Mouse (Mus musculus) stomach, embryonic 16.5 days (tissue): ENCODE measurements around the gene Zfp800. TPM values are rescaled to one million over a fixed set of nuclear protein-coding genes. Genes with fewer than 3 reads are reported as not detected.

ENCODE experiments used
- ATAC-seq: fragments of 200-750 bp; cut with Nextera tagmentation; 2 replicates; pipeline ENCODE4 v1.8.0; 2017; ENCODE audit warnings: moderate number of reproducible peaks, moderate TSS enrichment; ENCODE audit not compliant: insufficient read depth, low FRiP score
- H3K27ac ChIP-seq: fragments of 300-500 bp; sonication (generic); 2 replicates; pipeline ENCODE4 v1.5.1; 2014; ENCODE audit warnings: low read length
- H3K27me3 ChIP-seq: fragments of 300-500 bp; sonication (generic); 2 replicates; pipeline ENCODE4 v1.6.1; 2014; ENCODE audit warnings: low read length, control low read depth, mixed read lengths; ENCODE audit not compliant: control insufficient read depth, insufficient read depth
- H3K36me3 ChIP-seq: fragments of 300-500 bp; sonication (generic); 2 replicates; pipeline ENCODE4 v1.6.1; 2014; ENCODE audit warnings: low read length; ENCODE audit not compliant: control insufficient read depth, insufficient read depth
- H3K4me1 ChIP-seq: fragments of 300-500 bp; sonication (generic); 2 replicates; pipeline ENCODE4 v1.6.1; 2014; ENCODE audit warnings: low read length, control low read depth, mixed read lengths; ENCODE audit not compliant: control insufficient read depth, insufficient read depth
- H3K4me2 ChIP-seq: fragments of 300-500 bp; sonication (generic); 2 replicates; pipeline ENCODE4 v1.6.1; 2014; ENCODE audit warnings: low read depth, low read length, mixed read lengths
- H3K4me3 ChIP-seq: fragments of 300-500 bp; sonication (generic); replicated peaks from 2 replicates; pipeline ENCODE4 v1.5.1; 2014; ENCODE audit warnings: mild to moderate bottlenecking, low read length
- H3K9ac ChIP-seq: fragments of 300-500 bp; sonication (generic); 2 replicates; pipeline ENCODE4 v1.6.1; 2014; ENCODE audit warnings: low read length
- H3K9me3 ChIP-seq: fragments of 300-500 bp; sonication (generic); replicated peaks from 2 replicates; pipeline ENCODE4 v1.6.1; 2016; ENCODE audit warnings: low read length, control low read depth; ENCODE audit not compliant: control insufficient read depth
- WGBS: fragments of 180-500 bp; shearing (Covaris S2); extraction: QIAGEN DNeasy Blood & Tissue Kit; methylation state at CpG from one replicate; pipeline ENCODE4 v1.1.7; 2014; 5-methylcytosine and 5-hydroxymethylcytosine counted together
- polyA plus RNA-seq: library from polyadenylated mRNA; unstranded; fragments of >200 nt; fragmentation: Nextera tagmentation; extraction: Ambion mirVana; gene quantifications from 2 replicates; pipeline ENCODE4 v1.2.1, GENCODE M21; 2015

The Zfp800 gene
- polyA plus RNA-seq, 1 experiment from 2014 or later, result 17.6 TPM

DNA sequence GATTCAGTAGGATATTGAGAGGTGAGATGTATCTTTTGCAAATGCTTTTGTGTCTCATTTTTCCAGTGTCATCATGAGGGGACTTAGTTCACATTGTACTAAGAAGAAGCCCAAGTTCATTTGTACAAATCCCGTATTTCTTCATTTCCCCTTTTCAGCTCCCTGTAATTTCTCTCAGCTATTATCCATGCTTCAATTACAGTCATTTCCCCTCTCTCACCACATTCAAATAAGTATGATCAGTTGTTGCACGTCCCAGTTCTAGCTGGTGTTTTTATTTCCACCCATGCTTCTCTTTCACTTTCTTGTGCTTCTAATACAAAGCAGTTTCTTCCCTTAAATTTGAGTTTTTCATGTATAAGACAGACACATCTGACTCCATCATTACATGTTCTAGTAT is 91.1 kb downstream of the Zfp800 start:
- Histone ChIP-seq H3K27ac (no peak overlapping the region), H3K9me3 (no peaks in the 10 kb centered on the region), H3K4me3 (no peak overlapping the region), H3K4me2 (no peak overlapping the region), H3K27me3 (no peaks in the 10 kb centered on the region), H3K9ac (no peak overlapping the region), H3K4me1 (no peaks in the 10 kb centered on the region), H3K36me3 (no peaks in the 10 kb centered on the region)
- no peak for ATAC-seq
- WGBS, result 77% methylated on average over 2 of the region's 2 CpGs

DNA sequence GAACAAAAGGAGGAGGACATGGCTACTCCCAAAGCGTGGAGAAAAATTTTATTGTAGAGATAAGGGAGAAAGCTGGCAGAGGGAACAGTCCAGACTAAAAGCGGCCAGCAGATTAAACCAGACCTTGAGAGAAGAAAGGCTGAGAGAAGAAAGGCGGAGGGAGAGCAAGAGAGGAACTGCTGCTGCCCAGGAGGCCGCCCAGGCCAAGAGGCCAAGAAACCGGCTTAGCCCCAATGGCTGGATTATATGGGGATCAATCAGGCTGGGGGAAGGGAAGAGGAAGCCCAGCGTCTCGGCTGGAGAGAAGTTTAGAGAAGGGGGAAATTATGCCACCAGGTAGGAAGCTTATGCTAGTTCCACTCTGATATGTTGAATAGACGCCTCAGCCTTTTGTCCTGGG is 101.5 kb downstream of the Zfp800 start:
- no peak for ATAC-seq
- Histone ChIP-seq H3K36me3 (no peaks in the 10 kb centered on the region), H3K27me3 (no peaks in the 10 kb centered on the region), H3K4me2 (no peak overlapping the region), H3K9me3 (no peaks in the 10 kb centered on the region), H3K9ac (no peak overlapping the region), H3K27ac (no peak overlapping the region), H3K4me1 (no peaks in the 10 kb centered on the region), H3K4me3 (no peak overlapping the region)
- WGBS, result 28% methylated on average over 8 of the region's 8 CpGs

DNA sequence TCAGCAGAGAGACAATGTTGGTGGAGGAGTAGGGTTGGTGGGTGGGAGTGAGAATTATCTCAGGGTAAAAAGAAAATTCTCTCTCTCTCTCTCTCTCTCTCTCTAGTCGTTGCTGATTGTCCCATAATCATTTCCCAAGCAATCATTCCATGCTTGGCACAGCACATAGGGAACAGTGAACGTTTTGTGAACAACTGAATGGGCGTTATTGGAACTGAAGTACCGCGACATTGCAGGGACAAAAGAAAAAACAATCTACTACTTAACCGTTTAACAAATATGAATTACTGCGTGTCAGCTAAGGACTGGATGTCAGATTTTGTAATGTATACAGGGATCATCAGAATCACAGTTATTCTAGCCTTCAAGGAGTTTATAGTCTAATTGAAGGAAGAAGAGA is 102.2 kb downstream of the Zfp800 start:
- ATAC-seq, result no peak

DNA sequence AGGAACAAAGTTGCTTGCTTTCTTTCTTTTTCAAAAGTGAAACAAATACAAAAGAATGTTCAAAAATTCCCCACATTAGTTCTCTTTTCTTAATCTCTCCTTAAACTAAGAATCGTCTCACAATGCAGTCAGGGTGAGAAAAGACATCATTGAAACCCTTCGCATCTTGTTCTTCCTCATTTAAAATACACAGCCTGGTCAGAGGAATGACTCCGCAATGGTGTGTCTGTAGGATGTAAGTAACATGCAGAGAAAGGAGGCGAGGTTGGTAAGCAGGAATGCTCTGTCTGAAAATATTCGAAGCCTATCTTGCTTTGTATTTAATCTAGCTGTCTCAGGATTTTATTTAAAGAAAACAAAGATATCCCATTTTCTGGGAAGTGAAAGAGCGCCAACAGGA is 105.0 kb downstream of the Zfp800 start:
- Histone ChIP-seq H3K9ac (no peak overlapping the region), H3K9me3 (no peaks in the 10 kb centered on the region), H3K36me3 (no peaks in the 10 kb centered on the region), H3K4me3 (no peak overlapping the region), H3K4me2 (no peak overlapping the region), H3K27me3 (no peaks in the 10 kb centered on the region), H3K27ac (no peak overlapping the region), H3K4me1 (no peaks in the 10 kb centered on the region)
- no peak for ATAC-seq
- 81% methylated on average over 6 of the region's 6 CpGs for WGBS

More for the DNA sequence above, 102.2 kb downstream of the Zfp800 start:
- Histone ChIP-seq H3K4me2 (no peak overlapping the region), H3K4me1 (no peaks in the 10 kb centered on the region), H3K27me3 (no peaks in the 10 kb centered on the region), H3K27ac (no peak overlapping the region), H3K9ac (no peak overlapping the region), H3K9me3 (no peaks in the 10 kb centered on the region), H3K4me3 (no peak overlapping the region), H3K36me3 (no peaks in the 10 kb centered on the region)
- WGBS, result 71% methylated on average over 7 of the region's 7 CpGs

DNA sequence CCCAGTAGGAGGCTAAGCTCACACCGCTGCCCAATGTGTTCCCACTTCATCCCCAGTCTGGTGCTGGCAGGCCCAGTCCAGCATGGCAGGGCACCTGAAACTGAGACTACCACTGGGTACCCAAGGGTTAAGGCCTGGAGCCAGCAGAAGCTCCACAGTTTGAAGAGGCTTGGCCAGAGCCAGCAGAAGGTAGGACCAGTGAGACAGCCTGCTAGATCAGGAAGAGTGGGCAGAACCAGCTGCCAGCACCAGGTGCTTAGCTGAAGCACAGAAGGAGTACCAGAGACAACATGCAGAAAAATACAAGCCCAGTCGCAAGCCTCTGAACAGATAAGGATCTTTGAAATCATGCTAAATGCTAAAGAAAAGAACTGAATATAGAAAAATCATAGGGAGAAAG is 117.9 kb downstream of the Zfp800 start:
- no peak overlapping the region for H3K4me3 ChIP-seq
- 73% methylated on average over 2 of the region's 2 CpGs for WGBS
- no peak overlapping the region for H3K27ac ChIP-seq
- ATAC-seq, result no peak
- H3K27me3 ChIP-seq, result no peaks in the 10 kb centered on the region
- H3K9me3 ChIP-seq, result no peaks in the 10 kb centered on the region
- no peaks in the 10 kb centered on the region for H3K36me3 ChIP-seq
- no peaks in the 10 kb centered on the region for H3K4me1 ChIP-seq
- no peak overlapping the region for H3K9ac ChIP-seq
- H3K4me2 ChIP-seq, result no peak overlapping the region

DNA sequence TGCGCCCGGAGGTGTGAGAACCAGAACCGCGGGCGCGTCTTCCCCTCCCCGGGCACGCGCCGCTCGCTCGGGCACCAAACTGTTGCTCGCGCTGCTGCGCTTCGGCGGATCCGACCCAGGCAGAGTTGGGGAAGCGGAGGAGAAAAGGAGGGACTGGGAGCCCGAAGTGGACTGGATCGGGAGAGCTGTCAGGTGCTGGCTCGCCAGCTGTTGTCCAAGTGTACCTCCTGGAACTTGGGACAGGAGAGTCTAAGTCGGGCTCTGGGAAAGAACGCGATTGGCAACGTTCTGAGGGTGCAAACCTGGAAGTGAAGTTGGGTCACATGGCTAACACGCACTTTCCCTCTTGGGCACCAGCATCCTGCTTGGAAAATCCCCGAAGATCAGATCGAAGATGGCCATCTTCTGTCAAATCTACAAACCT is 135.6 kb downstream of the Zfp800 start:
- Histone ChIP-seq H3K4me1 (peaks cover 9% of the 10 kb centered on the region), H3K27me3 (no peaks in the 10 kb centered on the region), H3K9ac (peak overlapping the region; percentile 87), H3K4me3 (peak overlapping the region; percentile 90), H3K27ac (peak overlapping the region; percentile 90), H3K4me2 (peak overlapping the region; percentile 92), H3K9me3 (no peaks in the 10 kb centered on the region), H3K36me3 (no peaks in the 10 kb centered on the region)
- ATAC-seq, result no peak
- WGBS, result under 1% methylated on average over 29 of the region's 29 CpGs

DNA sequence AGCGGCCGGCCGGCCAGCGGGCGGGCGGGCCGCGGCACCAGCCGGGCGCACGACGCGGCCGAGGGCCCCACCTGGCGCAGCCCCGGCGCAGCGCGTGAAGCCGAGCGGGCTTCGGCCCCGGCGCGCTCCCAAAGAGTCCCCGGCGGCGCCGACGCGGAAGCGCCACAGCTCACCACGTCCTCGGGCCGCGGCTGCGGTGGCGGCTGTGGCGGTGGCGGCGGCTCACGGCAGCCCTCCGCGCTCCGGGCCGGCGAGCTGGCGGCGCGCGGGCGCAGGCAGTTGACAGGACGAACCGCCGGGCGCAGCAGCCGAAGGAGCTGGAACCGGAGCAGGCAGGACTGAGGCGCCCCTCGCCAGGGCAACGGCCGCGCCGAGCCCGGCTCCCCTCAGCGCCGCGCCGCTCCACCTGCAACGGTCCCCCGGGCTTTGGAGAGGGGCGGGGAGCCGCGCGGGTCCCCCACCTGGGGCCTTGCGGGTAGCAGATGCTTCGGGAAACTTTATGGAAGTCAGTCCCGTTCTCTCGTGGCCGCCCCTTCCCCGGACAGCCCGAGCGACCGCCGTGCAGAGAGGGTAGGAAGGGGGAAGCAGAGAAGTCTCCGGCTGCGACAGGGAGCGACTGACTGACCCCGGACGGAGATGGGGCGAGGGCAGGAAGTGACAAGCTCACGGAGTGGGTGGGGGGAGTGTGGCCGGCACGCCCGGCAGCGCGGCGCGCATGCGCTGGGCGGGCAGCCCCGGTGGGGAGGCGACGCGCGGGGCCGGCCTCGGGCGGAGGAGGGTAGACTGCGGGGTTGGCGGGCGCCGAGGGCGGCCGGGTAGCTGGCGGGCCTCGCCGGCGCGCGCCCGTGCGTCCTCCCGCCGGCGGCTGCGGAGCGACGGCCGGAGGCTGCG is 136.3 kb downstream of the Zfp800 start:
- WGBS, result under 1% methylated on average over 102 of the region's 131 CpGs
- peak; percentile 98 for ATAC-seq
- H3K4me3 ChIP-seq, result peak overlapping the region; percentile 90

DNA sequence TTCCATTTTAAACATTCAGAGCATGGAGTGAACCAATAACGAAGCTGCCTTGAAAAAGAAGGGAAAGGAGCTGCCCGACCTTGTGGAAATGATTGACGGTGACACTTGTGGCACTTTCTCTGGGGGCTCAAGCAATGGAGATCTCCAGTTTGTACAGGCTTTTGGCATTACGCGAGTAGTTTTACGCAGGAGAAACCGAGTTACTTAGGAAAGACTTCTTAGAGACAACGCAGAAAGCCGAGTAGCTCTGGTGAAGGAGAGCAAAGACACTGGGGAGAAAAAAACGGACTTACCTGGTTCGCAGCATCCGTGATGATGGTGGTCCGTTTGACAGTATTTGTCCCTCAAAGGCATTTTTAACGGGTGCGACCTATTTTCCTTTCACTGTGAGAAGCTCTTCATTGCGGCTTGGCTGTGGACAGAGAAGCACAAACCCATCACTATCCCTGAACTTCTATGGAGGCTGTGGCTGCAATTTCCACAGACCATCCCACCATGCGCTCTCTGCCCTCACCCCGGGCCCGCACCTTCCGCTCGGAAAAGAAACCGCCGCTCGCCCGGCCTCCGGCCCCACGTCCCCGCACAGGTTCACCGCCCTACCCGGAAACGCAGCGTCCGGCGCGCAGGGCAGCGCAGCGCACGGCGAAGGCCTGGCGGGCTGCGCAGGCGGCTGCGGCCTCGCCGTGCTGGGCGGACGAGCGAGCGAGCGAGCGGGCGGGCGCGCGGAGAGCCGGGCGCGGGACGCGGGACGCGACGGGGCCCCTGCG is 137.2 kb downstream of the Zfp800 start:
- H3K27me3 ChIP-seq, result no peaks in the 10 kb centered on the region
- 2% methylated on average over 54 of the region's 64 CpGs for WGBS
- peak overlapping the region; percentile 90 for H3K4me3 ChIP-seq
- peak overlapping the region; percentile 92 for H3K4me2 ChIP-seq
- H3K9me3 ChIP-seq, result no peaks in the 10 kb centered on the region
- peaks cover 4% of the 10 kb centered on the region; the same call in 1 of the 2 replicates for H3K36me3 ChIP-seq
- H3K9ac ChIP-seq, result peak overlapping the region; percentile 87
- peak; percentile 19; the same call in 1 of the 2 replicates for ATAC-seq
- H3K4me1 ChIP-seq, result peaks cover 9% of the 10 kb centered on the region
- peak overlapping the region; percentile 90 for H3K27ac ChIP-seq

More for the DNA sequence above, 136.3 kb downstream of the Zfp800 start:
- H3K27ac ChIP-seq, result peak overlapping the region; percentile 90
- peaks cover 9% of the 10 kb centered on the region for H3K4me1 ChIP-seq
- peaks cover under 1% of the 10 kb centered on the region; the same call in 1 of the 2 replicates for H3K36me3 ChIP-seq
- no peaks in the 10 kb centered on the region for H3K27me3 ChIP-seq
- no peaks in the 10 kb centered on the region for H3K9me3 ChIP-seq
- peak overlapping the region; percentile 87 for H3K9ac ChIP-seq
- H3K4me2 ChIP-seq, result peak overlapping the region; percentile 92

DNA sequence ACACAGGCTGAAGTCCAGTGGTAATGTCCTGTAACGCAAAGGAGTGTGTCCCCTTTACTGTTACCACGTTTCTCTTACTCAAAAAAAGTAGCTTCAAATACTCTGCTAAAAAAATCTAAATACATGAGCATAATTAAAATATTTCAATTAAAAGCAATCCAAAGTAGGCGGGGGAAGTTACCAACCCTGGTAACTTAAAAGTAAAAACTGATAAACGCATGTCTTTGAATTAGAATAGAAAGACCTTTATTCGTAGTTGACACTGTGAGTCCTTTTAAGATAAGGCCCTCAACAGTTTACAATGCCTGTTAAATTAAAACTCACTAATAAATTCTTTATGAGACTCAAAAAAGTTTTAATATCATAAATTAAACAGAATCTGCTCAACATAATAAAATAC is 138.1 kb downstream of the Zfp800 start:
- peaks cover 9% of the 10 kb centered on the region for H3K4me1 ChIP-seq
- no peak overlapping the region for H3K4me3 ChIP-seq
- ATAC-seq, result no peak
- WGBS, result 84% methylated on average over 5 of the region's 5 CpGs
- H3K27ac ChIP-seq, result no peak overlapping the region
- H3K9me3 ChIP-seq, result no peaks in the 10 kb centered on the region
- H3K9ac ChIP-seq, result no peak overlapping the region
- H3K27me3 ChIP-seq, result no peaks in the 10 kb centered on the region
- no peak overlapping the region for H3K4me2 ChIP-seq
- H3K36me3 ChIP-seq, result peaks cover 4% of the 10 kb centered on the region; the same call in 1 of the 2 replicates
